ENCODE assay signal across 7 mouse cellular contexts in genomic region chr11:95987854-95988447, GRCm38 (mm10). TPM values are rescaled to one million over a fixed set of nuclear protein-coding genes. Genes with fewer than 3 reads are reported as not detected.
DNase-seq lines count a peak whose midpoint lies in the region; ATAC-seq lines count a peak whose summit lies in the region.

No protein-coding gene starts in this region.

- no peaks in the 10 kb centered on the region for H3K27me3 ChIP-seq in forebrain, embryonic 12.5 days
- H3K27me3 ChIP-seq in stomach, embryonic 14.5 days (ENCODE audit: control insufficient read depth, insufficient read depth, low read length): no peaks in the 10 kb centered on the region

- ATAC-seq in forebrain, embryonic 12.5 days (ENCODE audit: low FRiP score): no peak
- no peak for ATAC-seq in stomach, embryonic 14.5 days (ENCODE audit: insufficient number of reproducible peaks, insufficient read depth, low FRiP score, low read depth)

- no peaks in the 10 kb centered on the region for H3K9me3 ChIP-seq in forebrain, embryonic 12.5 days
- H3K9me3 ChIP-seq in stomach, embryonic 14.5 days (ENCODE audit: control insufficient read depth, low read depth, low read length): no peaks in the 10 kb centered on the region

- H3K27ac ChIP-seq in forebrain, embryonic 12.5 days: peak overlapping the region; percentile 75
- H3K27ac ChIP-seq in stomach, embryonic 14.5 days (ENCODE audit: low read length): peak overlapping the region; percentile 35; the same call in 1 of the 2 replicates

- peaks cover 5% of the 10 kb centered on the region for H3K36me3 ChIP-seq in forebrain, embryonic 12.5 days (replicated peaks)
- H3K36me3 ChIP-seq in stomach, embryonic 14.5 days (ENCODE audit: control insufficient read depth, insufficient read depth, low read length): no peaks in the 10 kb centered on the region; the same call in 1 of the 2 replicates

- H3K4me3 ChIP-seq in forebrain, embryonic 12.5 days (replicated peaks): no peak overlapping the region
- H3K4me3 ChIP-seq in stomach, embryonic 14.5 days (ENCODE audit: low read depth, low read length): no peak overlapping the region

- no peak overlapping the region for H3K9ac ChIP-seq in forebrain, embryonic 12.5 days
- H3K9ac ChIP-seq in stomach, embryonic 14.5 days (replicated peaks; ENCODE audit: low read depth, low read length): no peak overlapping the region

- 71% methylated on average over 6 of the region's 6 CpGs for WGBS in forebrain, embryonic 12.5 days
- 62% methylated on average over 6 of the region's 6 CpGs for WGBS in stomach, embryonic 14.5 days

- peak; percentile 25 for DNase-seq in kidney, postnatal 14 days
- no peak for DNase-seq in kidney, adult 8-10 months
- peak; percentile 51 for DNase-seq in liver
- no peak for DNase-seq in ovary, postnatal 36 days (ENCODE audit: low spot score)
- DNase-seq in retina, postnatal 1 day: no peak

- H3K4me1 ChIP-seq in forebrain, embryonic 12.5 days: peaks cover 65% of the 10 kb centered on the region
- peaks cover 48% of the 10 kb centered on the region for H3K4me1 ChIP-seq in stomach, embryonic 14.5 days (ENCODE audit: control insufficient read depth, insufficient read depth, low read length)

- peak overlapping the region; percentile 19; the same call in 1 of the 2 replicates for H3K4me2 ChIP-seq in forebrain, embryonic 12.5 days
- H3K4me2 ChIP-seq in stomach, embryonic 14.5 days (replicated peaks; ENCODE audit: low read depth, low read length): no peak overlapping the region

RNA-seq across cellular contexts. Expression of gene Igf2bp1, which starts 17.8 kb away (rescaled TPM):
- 97.9 and 103 TPM in 2 replicates for polyA plus RNA-seq in forebrain, embryonic 12.5 days (2016; fragmentation: Nextera tagmentation; extraction: Ambion mirVana)
- 24.9 and 28.5 TPM in 2 replicates for polyA plus RNA-seq in stomach, embryonic 14.5 days (2014; fragmentation: Nextera tagmentation; extraction: Ambion mirVana)

RNA-seq across cellular contexts. Expression of gene Gip, which starts 36.4 kb away (rescaled TPM):
- not detected in 2 replicates for polyA plus RNA-seq in forebrain, embryonic 12.5 days (2016; fragmentation: Nextera tagmentation; extraction: Ambion mirVana)
- 1.1 TPM in 1 of 2 replicates, not detected in the other for polyA plus RNA-seq in stomach, embryonic 14.5 days (2014; fragmentation: Nextera tagmentation; extraction: Ambion mirVana)

RNA-seq across cellular contexts. Expression of gene Snf8, which starts 46.7 kb away (rescaled TPM):
- polyA plus RNA-seq in forebrain, embryonic 12.5 days (2016; fragmentation: Nextera tagmentation; extraction: Ambion mirVana): 107 and 109 TPM in 2 replicates
- polyA plus RNA-seq in stomach, embryonic 14.5 days (2014; fragmentation: Nextera tagmentation; extraction: Ambion mirVana): 34.6 and 35.5 TPM in 2 replicates

Comparison
In these comparisons a context has a peak if more than half of its experiments do, and no peak if none do; other contexts are left out.
1. DNase-seq: peak in kidney, postnatal 14 days (single experiment) and liver (single experiment); none in kidney, adult 8-10 months (0 of 2), ovary, postnatal 36 days (single experiment) and retina, postnatal 1 day (single experiment).